Mouse (Mus musculus) thymus, adult 2 months (tissue): Measurements from ENCODE around the gene Dnajc27.

ENCODE experiments used
- CTCF ChIP-seq: fragments of 200-500 bp; IDR thresholded peaks from 2 replicates; pipeline ENCODE4 v1.5.1; 2012; ENCODE audit warnings: mild to moderate bottlenecking, control low read depth, low read length, moderate library complexity, borderline replicate concordance; ENCODE audit not compliant: control insufficient read depth, poor library complexity, insufficient read depth; ENCODE audit errors: extremely low read depth
- POLR2A ChIP-seq: fragments of 200-500 bp; IDR thresholded peaks from 2 replicates; pipeline ENCODE4 v1.6.1; 2012; ENCODE audit warnings: mild to moderate bottlenecking, low read length, control low read depth, moderate library complexity; ENCODE audit not compliant: control insufficient read depth, poor library complexity, insufficient read depth; ENCODE audit errors: extremely low read depth

- no peak for TF ChIP-seq CTCF
- peak; percentile 70 for TF ChIP-seq POLR2A
Measured at GRCm38 (mm10) chr12:4082132-4083001, at the start of gene Dnajc27.
